Mouse (Mus musculus): Measurements from ENCODE around the gene AC124502.3. TPM values are rescaled to one million over a fixed set of nuclear protein-coding genes. Genes with fewer than 3 reads are reported as not detected.
"Not testable (repeated sequence)": the region's sequence is repeated elsewhere in the genome, so short reads cannot be mapped to it uniquely, and the experiment has no call there.

Gene AC124502.3
- total RNA-seq (2021) = 1 to 10 TPM; 1.8 to 2.8 TPM
- long read RNA-seq, experiment 1, partial matches to known transcripts = 3 of 7 reads
- long read RNA-seq, experiment 1, other reads (novel, unspliced or antisense) = 3 of 7 reads
- long read RNA-seq, experiment 2, partial matches to known transcripts = 0 of 2 reads
- long read RNA-seq, experiment 2, other reads (novel, unspliced or antisense) = 2 of 2 reads

DNA sequence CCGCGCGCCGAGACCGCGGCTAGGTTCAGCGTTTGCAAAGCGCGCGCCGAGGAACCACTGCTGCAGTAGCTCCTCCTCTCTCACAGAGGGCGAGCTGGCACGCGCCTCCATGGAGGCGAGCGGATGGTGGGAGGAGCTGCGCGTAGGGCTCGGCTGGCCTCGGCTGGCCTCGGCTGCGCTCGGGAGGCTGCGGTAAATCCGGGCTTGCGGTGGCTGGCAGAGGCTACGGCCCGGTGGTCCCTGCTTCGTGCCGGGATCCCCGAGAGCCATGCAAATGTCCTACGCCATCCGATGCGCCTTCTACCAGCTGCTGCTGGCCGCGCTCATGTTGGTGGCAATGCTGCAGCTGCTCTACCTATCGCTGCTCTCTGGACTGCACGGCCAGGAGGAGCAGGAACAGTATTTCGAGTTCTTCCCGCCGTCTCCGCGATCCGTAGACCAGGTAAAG, at the start of gene AC124502.3, which contains the start of gene B4gat1:
TSS of gene AC124502.3 (plus strand) at position 183 of the 448 bp plus-strand sequence.
TSS of gene B4gat1 (plus strand) at position 118 of the 448 bp plus-strand sequence.
- peak; percentile 93 for DNase-seq

DNA sequence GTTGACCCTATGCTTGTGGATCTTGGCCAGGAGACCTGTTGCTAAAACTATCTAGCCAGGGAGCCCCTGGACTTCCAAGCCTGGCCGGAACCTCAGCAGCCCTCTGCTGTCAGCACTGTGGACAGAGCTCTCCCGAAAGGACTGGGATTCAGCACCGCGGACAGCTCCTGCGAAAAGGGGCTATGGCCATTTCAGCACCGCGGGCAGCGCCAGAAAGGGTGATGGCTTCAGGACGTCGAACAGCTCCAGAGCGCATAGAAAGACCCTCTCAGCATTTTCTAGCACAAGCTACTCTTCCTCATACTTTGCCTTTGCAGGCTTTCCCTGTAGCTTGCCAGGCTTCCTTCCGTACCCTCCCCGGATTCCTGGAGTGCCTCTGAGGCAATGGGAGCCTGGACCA, 49.7 kb upstream of the AC124502.3 start:
- peak; percentile 97 for DNase-seq

DNA sequence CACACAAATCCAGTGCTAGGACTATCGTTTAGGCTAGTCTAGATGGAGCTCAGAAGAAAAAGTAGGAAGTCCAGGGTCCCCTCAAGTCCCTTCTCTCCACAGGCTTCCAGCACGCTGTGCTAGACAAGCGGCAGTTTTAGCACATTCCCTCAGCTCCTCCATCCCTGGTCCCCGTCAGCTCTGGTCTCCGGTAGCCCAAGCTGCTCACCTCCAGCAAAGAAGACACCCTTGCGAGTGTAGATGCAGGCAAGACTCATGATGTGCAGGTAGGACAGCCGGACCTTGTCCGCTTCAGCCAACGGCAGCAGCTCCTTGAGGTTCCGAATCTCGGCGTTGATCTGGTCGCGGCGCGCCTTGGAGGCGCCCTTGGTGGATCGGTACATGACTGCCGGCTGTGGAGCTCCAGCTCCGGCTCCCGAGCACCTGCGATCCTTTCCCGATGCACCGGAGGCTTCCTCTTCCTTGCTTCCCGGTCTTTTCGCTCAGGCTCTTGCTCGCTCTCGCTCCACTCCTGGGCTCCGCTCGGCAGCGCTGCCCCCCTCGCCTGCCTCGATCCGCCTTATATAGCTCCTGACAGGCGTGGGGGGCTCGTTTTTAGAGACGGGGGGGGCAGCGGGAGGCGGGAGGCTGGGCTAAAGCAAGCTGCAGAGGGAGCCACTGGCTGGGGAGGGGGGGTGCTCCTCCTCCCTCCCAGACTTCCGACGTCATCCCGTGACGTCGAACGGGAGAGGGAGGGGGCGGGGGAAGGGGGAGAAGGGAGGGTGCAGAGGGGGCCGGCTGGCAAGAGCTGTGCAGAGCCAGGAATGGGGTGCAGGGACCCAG, 49.0 kb upstream of the AC124502.3 start:
- no peak for DNase-seq

DNA sequence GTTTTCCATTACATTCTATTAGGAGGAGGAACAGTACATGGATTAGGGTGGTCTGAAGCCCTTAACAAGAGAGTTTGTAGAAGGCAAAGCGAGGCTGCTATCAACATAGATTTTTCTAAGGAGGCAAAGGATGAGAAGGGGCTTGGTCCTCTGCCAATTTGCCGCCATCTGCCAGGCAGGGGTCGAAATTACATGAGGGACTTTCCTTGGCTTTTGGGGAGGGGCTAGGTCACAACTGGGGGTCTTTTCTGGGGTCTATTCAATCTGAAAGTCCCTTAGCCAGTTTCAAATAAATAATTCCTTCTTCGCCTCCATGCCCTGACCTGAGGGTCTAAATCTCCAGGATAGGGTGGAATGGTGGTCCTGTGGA, 48.5 kb upstream of the AC124502.3 start, which contains the start of gene Npas4:
TSS of gene Npas4 (minus strand) at position 61 of the 370 bp plus-strand sequence.
- no peak for DNase-seq

DNA sequence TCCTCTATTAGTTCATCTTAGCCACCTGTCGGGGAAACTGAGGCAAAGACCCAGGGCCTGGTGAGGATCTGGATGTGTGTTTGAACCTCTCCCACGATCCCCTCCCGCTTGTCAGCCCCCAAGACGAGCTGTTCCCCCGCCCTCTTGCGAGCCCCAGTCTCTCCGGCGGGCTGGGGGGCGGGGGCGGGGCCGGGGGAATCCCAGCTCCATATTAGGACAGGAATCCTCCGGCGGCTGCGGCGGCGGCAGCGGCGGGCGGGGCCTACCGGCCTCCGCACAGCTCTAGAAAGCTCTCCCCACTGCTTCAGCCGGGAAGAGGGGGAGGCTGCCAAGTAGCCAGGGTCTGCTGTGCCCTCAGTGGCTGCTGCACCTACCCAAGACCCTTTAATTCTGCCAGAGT, 48.0 kb upstream of the AC124502.3 start:
- no peak for DNase-seq

DNA sequence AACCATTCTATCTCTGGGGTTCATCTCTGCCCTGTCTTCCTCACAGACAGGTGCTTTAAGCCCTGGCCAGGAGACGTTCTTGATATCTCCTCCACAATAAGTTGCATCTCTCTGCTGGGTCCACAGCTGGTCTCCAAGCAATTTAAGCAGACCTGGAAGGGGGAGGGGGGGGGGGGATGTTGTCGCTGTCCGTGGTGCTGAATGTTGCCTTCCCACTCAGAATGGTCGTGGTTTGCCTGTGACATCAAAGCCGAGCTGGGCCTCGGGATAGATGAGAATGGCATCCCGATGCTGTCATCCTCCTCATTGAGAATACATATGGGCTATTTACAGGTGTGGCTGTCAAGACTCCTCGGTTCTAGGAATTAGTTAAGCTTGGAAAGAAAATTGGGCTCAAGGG, 46.3 kb upstream of the AC124502.3 start:
- DNase-seq = no peak

DNA sequence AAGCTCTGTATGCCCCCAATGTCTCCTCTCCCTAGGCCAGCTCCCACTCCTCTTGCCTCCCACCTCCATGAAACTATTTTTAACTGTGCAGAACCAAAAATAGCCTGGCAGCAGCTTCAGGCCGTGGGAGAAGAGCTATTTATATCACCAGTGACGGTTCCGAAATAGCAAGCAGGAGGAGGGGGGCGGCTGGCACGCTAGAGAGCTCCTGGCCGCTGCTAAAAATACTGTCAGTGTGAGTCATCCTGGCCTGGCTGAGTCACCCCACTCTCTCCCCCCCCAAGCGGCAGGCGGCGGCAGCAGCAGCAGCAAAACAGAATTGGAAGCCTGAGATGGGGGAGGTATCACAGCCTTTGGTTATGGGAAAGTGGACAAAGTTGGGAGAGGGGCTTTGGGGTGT, 45.8 kb upstream of the AC124502.3 start:
- DNase-seq = peak; percentile 84

DNA sequence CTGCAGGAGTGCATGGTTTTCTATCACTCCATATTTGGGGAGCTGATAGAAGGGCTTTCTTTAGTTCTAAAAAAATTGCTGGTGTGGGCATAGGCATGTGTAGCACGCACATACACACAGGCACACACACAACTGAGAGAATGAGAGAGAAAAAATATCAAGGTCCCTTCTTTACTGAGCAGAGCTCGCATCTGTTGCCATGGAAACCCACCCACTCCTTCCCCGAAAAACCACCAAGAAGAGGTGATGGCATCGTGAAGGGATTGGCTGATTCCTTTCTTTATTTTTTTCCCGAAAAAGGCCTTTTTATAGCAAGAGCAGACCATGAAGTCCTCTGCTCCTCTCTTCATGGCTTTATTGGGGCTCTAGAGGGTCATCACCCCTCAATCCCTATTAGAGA, 44.6 kb upstream of the AC124502.3 start:
- DNase-seq = no peak

DNA sequence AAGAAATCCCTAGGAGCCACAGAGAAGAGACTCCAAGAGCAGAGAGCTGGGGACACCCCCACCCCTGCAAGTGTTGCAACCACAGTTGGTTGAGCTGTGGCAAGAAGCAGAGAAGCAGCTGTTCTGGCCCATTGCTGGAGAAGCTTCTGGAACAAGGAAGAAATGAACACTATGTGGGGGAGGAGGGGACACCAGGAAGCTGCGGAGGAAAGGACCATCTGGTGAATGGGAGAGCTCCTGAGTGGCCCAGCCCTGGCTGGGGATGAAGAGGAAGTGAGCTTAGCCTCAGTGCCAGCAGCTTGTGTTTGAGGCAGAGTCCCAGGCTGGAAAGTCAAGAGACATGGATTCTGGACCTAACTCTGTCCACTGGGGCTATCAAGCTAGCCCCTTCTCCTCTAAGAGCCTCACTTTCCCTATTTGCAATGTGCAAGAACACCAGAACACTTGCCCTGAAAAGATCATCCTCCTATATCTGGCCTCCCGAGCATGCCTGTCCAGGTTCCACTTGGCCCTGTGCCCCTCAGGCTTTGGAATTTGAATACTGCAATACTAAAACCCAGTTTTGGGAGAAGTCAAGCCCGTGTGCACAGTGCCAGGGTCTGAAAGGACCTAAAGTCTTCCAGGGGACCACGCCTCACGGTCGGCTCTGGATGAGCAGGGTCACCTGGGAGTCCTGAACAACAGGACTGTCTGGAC, 39.1 kb upstream of the AC124502.3 start:
- no peak for DNase-seq

DNA sequence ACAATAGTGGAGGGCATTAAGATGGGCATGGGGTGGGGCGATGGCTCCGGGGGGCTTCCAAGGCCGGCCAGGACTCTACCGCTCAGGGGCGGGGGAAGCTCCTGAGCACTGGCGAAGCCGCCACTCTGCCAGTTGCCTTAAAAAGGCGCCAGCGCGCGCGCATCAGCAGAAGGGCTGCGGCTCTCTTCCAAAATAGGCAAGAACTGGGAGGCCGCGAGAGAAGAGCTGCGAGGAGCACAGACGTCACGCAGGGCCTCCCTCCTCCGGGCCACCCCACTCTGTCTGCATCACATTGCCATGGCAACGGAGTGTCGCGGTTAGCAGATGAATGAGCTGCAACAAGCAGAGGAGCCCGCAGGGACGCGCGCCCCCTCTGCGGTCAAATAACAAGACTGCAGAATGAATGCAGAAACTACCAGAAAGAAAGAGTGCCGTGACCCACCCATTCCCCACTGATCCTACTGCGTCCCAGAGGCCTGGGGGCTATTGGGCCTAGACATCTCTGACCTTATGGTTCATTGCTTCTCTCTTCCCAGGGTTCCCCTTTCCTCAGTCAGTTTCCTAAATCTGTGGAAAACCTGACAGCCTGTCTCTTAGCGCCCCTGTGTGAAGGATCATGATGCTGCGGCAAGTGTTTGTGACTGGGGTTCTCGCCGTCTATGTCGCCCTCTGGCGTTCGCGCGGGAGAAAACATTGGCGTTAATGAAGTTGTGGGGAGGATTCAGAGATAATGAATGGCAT, 36.9 kb upstream of the AC124502.3 start:
- peak; percentile 86 for DNase-seq

DNA sequence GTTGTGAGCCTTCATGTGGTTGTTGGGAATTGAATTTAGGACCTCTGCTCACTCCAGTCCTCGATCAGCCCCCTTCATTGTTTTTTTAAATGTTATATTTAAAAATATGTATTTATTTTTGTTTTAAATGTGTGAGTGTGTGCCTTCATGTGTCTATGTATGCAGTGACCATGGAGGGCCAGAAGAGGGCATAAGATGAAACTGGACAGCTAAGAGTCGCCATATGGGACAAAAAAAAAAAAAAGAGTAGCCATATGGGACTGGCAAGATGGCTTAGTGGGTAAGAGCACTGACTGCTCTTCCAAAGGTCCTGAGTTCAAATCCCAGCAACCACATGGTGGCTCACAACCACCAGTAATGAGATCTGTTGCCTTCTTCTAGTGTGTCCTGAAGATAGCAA, 35.0 kb upstream of the AC124502.3 start:
- DNase-seq = not testable (repeated sequence)

DNA sequence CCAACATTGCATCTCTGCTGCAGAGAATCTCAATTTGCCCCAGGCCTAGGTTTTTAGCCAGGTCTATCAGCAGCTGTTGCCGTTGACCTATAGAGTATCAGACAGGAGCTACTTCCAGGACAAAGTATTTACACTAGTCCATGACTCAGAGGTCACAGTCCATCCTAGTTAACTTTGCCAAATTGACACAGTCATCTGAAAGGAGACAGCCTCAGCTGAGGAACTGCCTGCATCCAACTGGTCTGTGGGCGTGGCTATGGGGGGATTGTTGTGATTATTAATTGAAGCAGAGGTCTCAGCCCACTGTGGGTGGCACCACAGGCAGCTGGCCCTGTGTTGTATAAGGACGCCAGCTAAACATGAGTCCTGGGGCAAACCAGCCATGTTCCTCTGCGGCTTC, 33.8 kb upstream of the AC124502.3 start:
- DNase-seq = no peak

DNA sequence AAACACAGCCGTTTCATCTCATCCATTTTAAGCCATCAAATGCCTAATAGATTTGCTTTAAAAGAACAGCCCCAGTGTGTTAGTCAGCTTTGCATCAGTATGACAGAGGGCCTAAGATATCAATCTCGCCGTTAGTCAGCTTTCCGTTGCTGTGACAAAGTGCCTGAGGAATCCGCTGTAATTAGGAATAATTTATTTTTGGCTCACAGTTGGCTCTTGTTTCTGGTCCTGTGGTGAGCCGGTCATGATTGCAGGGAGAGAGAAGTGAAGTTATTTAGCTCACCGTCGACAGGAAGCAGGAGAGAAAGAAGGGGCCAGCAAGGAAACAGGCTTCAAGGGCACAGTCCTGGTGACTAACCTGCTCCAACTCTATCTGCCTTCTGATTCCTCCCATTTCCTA, 25.6 kb upstream of the AC124502.3 start:
- no peak for DNase-seq

DNA sequence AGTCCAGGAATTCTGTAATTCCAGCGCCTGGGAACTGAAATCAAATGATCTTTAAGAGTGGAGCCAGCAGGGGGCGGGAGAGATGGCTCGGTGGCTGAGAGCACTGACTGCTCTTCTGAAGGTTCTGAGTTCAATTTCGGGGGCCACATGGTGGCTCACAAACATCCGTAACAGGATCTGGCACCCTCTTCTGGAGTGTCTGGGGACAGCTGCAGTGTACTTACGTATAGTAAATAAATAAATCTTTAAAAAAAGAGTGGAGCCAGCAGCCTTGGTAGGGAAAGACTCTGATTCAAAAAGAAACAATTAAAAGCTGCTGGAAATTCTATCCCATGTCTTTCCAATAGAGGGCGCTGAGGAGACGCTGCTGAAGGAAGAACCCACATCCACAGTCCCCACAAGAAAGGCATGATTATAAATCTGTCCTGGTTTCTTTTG, 23.7 kb upstream of the AC124502.3 start:
- DNase-seq = peak; percentile 32

DNA sequence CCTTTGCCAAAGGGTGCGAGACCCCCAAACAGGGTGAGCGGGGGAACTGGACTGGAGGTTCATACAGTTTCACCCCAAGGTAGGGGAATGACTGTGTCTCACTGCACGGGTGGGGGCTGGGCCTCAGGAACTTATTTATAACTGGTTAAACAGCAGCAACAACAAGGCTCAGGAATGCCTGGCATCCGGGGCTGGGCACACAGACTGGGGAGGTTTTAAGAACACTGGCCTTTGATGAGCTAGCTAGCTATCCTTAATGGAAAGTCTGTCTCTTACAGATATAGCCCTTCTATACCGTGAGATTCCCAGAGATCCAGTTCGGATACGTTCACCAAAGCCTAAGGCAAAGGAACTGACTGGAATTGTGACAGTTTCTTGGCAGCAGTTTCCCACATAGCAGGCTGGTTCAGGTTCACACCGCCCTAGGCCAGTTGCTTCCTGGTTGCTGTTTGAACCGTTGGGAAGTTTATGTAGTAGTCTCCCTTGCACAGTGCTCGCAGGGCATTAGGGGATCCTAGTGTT, 22.4 kb upstream of the AC124502.3 start:
- DNase-seq = peak; percentile 12

DNA sequence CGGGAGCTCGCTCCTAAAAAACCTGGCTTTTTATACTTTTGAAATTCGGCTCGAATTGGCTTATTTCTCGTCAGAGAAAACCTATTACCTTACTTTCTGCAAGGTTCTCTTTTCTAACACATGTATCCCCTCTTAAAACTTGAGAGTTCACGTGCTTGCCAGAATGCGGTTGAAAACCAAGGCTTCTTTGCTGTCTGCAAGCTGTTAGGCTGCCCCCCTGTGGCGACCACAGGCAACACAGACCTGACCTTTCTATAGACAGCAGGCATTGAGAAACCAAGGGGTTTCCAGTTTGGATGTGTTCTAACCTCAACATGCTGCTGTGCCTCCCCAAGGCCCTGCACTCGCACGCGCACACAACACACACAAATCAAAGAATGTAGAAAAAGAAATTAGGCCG, 21.9 kb upstream of the AC124502.3 start:
- peak; percentile 80 for DNase-seq

DNA sequence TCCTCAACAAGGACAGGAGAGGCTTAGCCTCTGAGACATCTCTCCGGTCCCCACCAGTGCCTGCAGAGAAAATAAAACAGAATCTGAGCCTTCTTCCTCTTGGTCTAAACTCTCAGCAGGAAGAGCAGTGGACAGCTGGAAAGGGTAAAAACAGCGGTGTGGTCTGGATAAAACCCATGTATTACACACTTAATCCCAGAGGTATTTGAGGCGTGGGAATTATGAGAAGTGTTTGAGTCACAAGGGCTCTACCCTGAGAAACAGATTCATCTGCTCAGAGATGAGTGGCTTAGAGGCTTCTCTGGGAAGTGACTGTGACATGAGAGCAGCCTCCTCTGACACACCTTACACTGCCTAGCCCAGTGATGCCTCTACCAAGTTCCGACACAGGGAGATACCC, 21.1 kb upstream of the AC124502.3 start:
- no peak for DNase-seq

DNA sequence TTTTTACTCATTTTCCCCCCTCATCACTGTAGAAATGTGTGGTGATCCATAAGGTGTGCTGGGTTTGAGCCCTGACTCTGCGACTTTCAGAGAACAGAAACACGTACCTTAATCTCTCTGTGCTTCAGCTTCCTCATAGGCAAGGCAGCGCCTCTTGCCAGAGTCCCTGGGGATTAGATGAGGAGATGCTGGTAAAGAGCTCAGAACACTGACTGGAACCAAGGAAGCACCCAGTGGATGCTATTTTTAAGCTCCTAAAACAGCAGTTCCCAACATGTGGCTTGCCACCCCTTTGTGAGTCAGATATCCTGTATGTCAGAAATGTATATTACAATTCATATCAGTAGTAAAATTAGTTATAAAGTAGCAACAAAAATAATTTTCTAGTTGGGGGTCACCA, 20.5 kb upstream of the AC124502.3 start:
- DNase-seq = no peak

DNA sequence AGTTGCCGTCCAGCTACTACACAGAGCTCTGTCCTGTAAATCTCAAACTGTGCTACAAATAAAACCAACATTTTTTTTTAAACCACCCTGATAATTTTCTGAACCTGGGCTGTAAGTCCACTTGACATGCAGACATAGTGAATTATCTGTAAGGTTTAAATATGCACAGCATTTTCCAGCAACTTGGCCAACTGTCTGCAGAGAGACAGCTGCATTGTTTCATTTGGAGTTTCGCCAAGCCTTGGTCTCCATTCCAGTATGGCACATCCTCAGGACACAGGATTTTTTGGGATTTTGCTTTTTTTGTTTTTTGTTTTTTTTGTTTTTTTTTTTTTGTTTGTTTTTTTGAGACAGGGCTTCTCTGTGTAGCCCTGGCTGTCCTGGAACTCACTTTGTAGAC, 17.3 kb upstream of the AC124502.3 start:
- DNase-seq = no peak

DNA sequence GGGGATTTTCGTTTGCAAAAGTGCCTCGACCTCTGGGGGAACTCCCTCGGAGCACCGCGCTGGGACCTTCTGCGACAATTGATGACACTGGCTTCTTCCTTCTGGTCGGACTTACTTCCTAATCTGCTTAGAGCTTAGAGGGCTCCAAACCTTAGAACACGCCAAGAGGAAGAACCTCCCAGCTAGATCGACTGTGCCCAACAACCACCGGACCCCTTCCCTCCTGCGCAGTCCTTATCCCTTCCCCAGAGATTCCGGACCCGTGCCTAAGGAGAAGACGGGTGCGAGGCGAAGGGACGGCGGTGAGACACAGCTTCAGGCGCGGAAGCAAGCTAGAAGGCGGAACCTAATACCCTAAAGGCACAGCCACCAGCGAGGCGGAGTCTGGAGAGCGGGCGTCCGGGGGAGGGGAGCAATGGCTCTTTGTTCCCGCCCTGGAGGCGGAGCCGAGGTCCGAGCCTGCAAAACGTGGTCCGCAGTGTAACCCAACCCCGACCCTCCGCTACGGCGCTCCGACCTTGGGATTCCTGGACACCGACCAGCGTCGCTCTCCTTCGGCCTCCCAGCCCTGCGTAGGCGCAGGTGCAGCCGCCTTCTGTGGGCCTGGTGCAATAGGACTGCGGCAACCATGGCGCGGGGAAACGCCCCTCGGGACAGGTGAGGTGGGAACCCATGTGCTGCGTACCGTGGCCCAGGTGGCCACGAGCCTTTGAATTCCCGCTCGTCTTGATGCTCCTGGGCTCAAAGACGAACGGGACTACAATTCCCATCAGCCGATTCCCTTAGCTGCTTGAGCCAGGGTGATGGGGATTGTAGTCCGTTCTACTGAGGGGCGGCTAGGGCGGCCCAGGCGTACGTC, 14.8 kb upstream of the AC124502.3 start, which contains the start of gene Slc29a2:
TSS of gene Slc29a2 (plus strand) at position 240 of the 859 bp plus-strand sequence.
- peak; percentile 95 for DNase-seq

DNA sequence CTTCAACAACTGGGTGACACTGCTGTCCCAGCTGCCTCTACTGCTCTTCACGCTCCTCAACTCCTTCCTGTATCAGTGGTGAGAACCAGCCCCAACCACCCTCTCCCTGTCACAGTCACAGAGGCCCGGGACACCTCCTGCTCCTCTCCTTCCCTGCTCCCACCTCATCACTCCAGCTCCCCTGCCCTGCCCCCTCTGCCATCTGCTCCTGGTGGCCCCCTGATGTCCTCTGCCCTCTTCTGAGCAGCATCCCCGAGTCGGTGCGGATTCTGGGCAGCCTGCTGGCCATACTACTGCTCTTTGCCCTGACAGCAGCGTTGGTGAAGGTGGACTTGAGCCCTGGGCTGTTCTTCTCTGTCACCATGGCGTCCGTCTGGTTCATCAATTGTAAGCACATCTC, 12.6 kb upstream of the AC124502.3 start:
- no peak for DNase-seq
